Mouse (Mus musculus) stomach, embryonic 14.5 days (tissue): Measurements from ENCODE around the gene Ltf. TPM values are rescaled to one million over a fixed set of nuclear protein-coding genes. Genes with fewer than 3 reads are reported as not detected.

Source experiments
- ATAC-seq: fragments of 200-750 bp; cut with Nextera tagmentation; 2 replicates; pipeline ENCODE4 v1.8.0; 2017; ENCODE audit warnings: low read depth, moderate TSS enrichment; ENCODE audit not compliant: insufficient number of reproducible peaks, insufficient read depth, low FRiP score
- H3K27ac ChIP-seq: fragments of 300-500 bp; sonication (generic); 2 replicates; pipeline ENCODE4 v1.5.1; 2014; ENCODE audit warnings: mild to moderate bottlenecking, low read length, moderate library complexity, mixed read lengths
- H3K27me3 ChIP-seq: fragments of 300-500 bp; sonication (generic); 2 replicates; pipeline ENCODE4 v1.6.1; 2014; ENCODE audit warnings: low read length, control low read depth, mixed read lengths; ENCODE audit not compliant: control insufficient read depth, insufficient read depth
- H3K36me3 ChIP-seq: fragments of 300-500 bp; sonication (generic); 2 replicates; pipeline ENCODE4 v1.6.1; 2014; ENCODE audit warnings: mild to moderate bottlenecking, control low read depth, low read length, moderate library complexity, mixed read lengths; ENCODE audit not compliant: control insufficient read depth, insufficient read depth
- H3K4me1 ChIP-seq: fragments of 300-500 bp; sonication (generic); 2 replicates; pipeline ENCODE4 v1.6.1; 2014; ENCODE audit warnings: low read length, control low read depth, mixed read lengths; ENCODE audit not compliant: control insufficient read depth, insufficient read depth
- H3K4me2 ChIP-seq: fragments of 300-500 bp; sonication (generic); replicated peaks from 2 replicates; pipeline ENCODE4 v1.6.1; 2014; ENCODE audit warnings: low read depth, low read length, control low read depth
- H3K4me3 ChIP-seq: fragments of 300-500 bp; sonication (generic); 2 replicates; pipeline ENCODE4 v1.5.1; 2014; ENCODE audit warnings: low read depth, low read length, control low read depth
- H3K9ac ChIP-seq: fragments of 300-500 bp; sonication (generic); replicated peaks from 2 replicates; pipeline ENCODE4 v1.6.1; 2014; ENCODE audit warnings: low read depth, mild to moderate bottlenecking, control low read depth, low read length, moderate library complexity, mixed read lengths
- H3K9me3 ChIP-seq: fragments of 300-500 bp; sonication (generic); 2 replicates; pipeline ENCODE4 v1.6.1; 2016; ENCODE audit warnings: low read depth, low read length, control low read depth; ENCODE audit not compliant: control insufficient read depth
- WGBS: fragments of 180-500 bp; shearing (Covaris S2); extraction: QIAGEN DNeasy Blood & Tissue Kit; methylation state at CpG from one replicate; pipeline ENCODE4 v1.1.7; 2014; 5-methylcytosine and 5-hydroxymethylcytosine counted together
- polyA plus RNA-seq: library from polyadenylated mRNA; unstranded; fragments of >200 nt; fragmentation: Nextera tagmentation; extraction: Ambion mirVana; gene quantifications from 2 replicates; pipeline ENCODE4 v1.2.1, GENCODE M21; 2014

Ltf gene
- polyA plus RNA-seq, 1 experiment from 2014 or later: 2.2 TPM

- Histone ChIP-seq H3K4me2 (no peak overlapping the region), H3K36me3 (no peaks in the 10 kb centered on the region), H3K9me3 (no peaks in the 10 kb centered on the region), H3K27me3 (no peaks in the 10 kb centered on the region), H3K4me3 (no peak overlapping the region), H3K27ac (no peak overlapping the region), H3K4me1 (no peaks in the 10 kb centered on the region), H3K9ac (no peak overlapping the region)
- ATAC-seq: no peak
- 65% methylated on average over 3 of the region's 3 CpGs for WGBS
Measured at GRCm38 (mm10) chr9:111046222-111046621, 27.2 kb downstream of the Ltf start.

GRCm38 (mm10) chr9:111047266-111047665 lies 28.2 kb downstream of the Ltf start:
- H3K4me2 ChIP-seq: no peak overlapping the region
- H3K27ac ChIP-seq: no peak overlapping the region
- H3K9me3 ChIP-seq: no peaks in the 10 kb centered on the region
- no peaks in the 10 kb centered on the region for H3K4me1 ChIP-seq
- no peak overlapping the region for H3K4me3 ChIP-seq
- H3K9ac ChIP-seq: no peak overlapping the region
- H3K27me3 ChIP-seq: no peaks in the 10 kb centered on the region
- no peak for ATAC-seq
- H3K36me3 ChIP-seq: no peaks in the 10 kb centered on the region
- 87% methylated on average over 5 of the region's 5 CpGs for WGBS

GRCm38 (mm10) chr9:111048452-111048851 lies 29.4 kb downstream of the Ltf start:
- ATAC-seq: no peak
- Histone ChIP-seq H3K9me3 (no peaks in the 10 kb centered on the region), H3K36me3 (no peaks in the 10 kb centered on the region), H3K4me3 (no peak overlapping the region), H3K27ac (no peak overlapping the region), H3K9ac (no peak overlapping the region), H3K4me2 (no peak overlapping the region), H3K4me1 (no peaks in the 10 kb centered on the region), H3K27me3 (no peaks in the 10 kb centered on the region)
- 88% methylated on average over 3 of the region's 3 CpGs for WGBS

GRCm38 (mm10) chr9:111054923-111055322 lies 35.9 kb downstream of the Ltf start:
- no peak for ATAC-seq
- H3K27me3 ChIP-seq: no peaks in the 10 kb centered on the region
- H3K27ac ChIP-seq: no peak overlapping the region
- H3K9ac ChIP-seq: no peak overlapping the region
- H3K9me3 ChIP-seq: no peaks in the 10 kb centered on the region
- no peaks in the 10 kb centered on the region for H3K4me1 ChIP-seq
- WGBS: 79% methylated on average over 9 of the region's 9 CpGs
- no peaks in the 10 kb centered on the region for H3K36me3 ChIP-seq
- no peak overlapping the region for H3K4me3 ChIP-seq
- no peak overlapping the region for H3K4me2 ChIP-seq

GRCm38 (mm10) chr9:111055800-111056518 lies 36.9 kb downstream of the Ltf start:
- peak overlapping the region; percentile 50 for H3K4me2 ChIP-seq
- no peaks in the 10 kb centered on the region for H3K36me3 ChIP-seq
- no peaks in the 10 kb centered on the region for H3K4me1 ChIP-seq
- H3K9ac ChIP-seq: 0 out of 2 replicates have a peak overlapping the region, but pooled peaks have one; percentile 0
- no peaks in the 10 kb centered on the region for H3K9me3 ChIP-seq
- no peaks in the 10 kb centered on the region for H3K27me3 ChIP-seq
- H3K4me3 ChIP-seq: peak overlapping the region; percentile 35
- no peak overlapping the region for H3K27ac ChIP-seq
- WGBS: 56% methylated on average over 29 of the region's 29 CpGs
- no peak for ATAC-seq

GRCm38 (mm10) chr9:111056519-111056797 lies 37.4 kb downstream of the Ltf start:
- Histone ChIP-seq H3K27ac (no peak overlapping the region), H3K9ac (0 out of 2 replicates have a peak overlapping the region, but pooled peaks have one; percentile 0), H3K4me1 (no peaks in the 10 kb centered on the region), H3K9me3 (no peaks in the 10 kb centered on the region), H3K4me2 (peak overlapping the region; percentile 50), H3K36me3 (no peaks in the 10 kb centered on the region), H3K4me3 (peak overlapping the region; percentile 35), H3K27me3 (no peaks in the 10 kb centered on the region)
- ATAC-seq: no peak
- WGBS: 4% methylated on average over 11 of the region's 11 CpGs

- 0 out of 2 replicates have a peak within 1 kb of the TSS, but pooled peaks have one; percentile 0 for H3K9ac ChIP-seq
- no peaks in the 10 kb centered on the region for H3K36me3 ChIP-seq
- 8% methylated on average over 17 of the region's 17 CpGs for WGBS
- peak within 1 kb of the TSS; percentile 50 for H3K4me2 ChIP-seq
- peak within 1 kb of the TSS; percentile 35 for H3K4me3 ChIP-seq
- H3K9me3 ChIP-seq: no peaks in the 10 kb centered on the region
- peak; percentile 82; the same call in 1 of the 2 replicates for ATAC-seq
- no peaks in the 10 kb centered on the region for H3K27me3 ChIP-seq
- H3K27ac ChIP-seq: peak within 1 kb of the TSS; percentile 3; the same call in 1 of the 2 replicates
- H3K4me1 ChIP-seq: no peaks in the 10 kb centered on the region
Measured at GRCm38 (mm10) chr9:111056798-111057543, 37.9 kb downstream of the Ltf start, which contains the start of gene Ccrl2. Gene Ccrl2, minus strand, starts transcription at chr9:111057519.

- peak; percentile 16; the same call in 1 of the 2 replicates for ATAC-seq
- no peak overlapping the region for H3K27ac ChIP-seq
- 54% methylated on average over 14 of the region's 14 CpGs for WGBS
Measured at GRCm38 (mm10) chr9:111057544-111058370, 38.7 kb downstream of the Ltf start.

More at GRCm38 (mm10) chr9:111057544-111058370, 38.7 kb downstream of the Ltf start:
- H3K4me1 ChIP-seq: no peaks in the 10 kb centered on the region
- H3K9ac ChIP-seq: no peak overlapping the region
- H3K27me3 ChIP-seq: no peaks in the 10 kb centered on the region
- H3K4me3 ChIP-seq: peak overlapping the region; percentile 35; the same call in 1 of the 2 replicates
- no peaks in the 10 kb centered on the region for H3K36me3 ChIP-seq
- H3K9me3 ChIP-seq: no peaks in the 10 kb centered on the region
- H3K4me2 ChIP-seq: peak overlapping the region; percentile 50
